Mouse (Mus musculus): ENCODE results near the gene Camsap3. TPM values are rescaled to one million over a fixed set of nuclear protein-coding genes. Genes with fewer than 3 reads are reported as not detected.
A peak's percentile ranks its signal among the peaks of the same experiment; 100 is the strongest.

Gene Camsap3
- polyA plus RNA-seq, 1 experiment from 2014 or later, result 6.9 TPM

DNA sequence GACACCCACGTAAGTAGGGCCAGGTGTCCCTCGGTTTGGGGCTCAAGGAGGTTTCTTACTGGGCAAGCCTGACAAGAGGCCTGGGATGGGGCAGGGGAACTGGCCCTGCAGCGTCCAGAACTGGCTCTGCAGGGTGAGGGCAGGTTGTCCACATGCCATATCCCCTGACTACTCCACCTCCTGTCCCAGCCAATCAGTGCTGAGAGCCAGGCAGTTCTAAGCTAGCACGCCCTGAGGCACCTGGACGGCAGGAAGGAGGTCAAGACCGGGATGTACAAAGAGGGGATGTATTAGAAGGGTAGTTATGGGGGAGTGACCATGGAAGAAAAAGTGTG lies 22.7 kb downstream of the Camsap3 start:
- Histone ChIP-seq H3K36me3 (ENCODE audit: control insufficient read depth, insufficient read depth, low read length) (peaks cover 38% of the 10 kb centered on the region), H3K4me3 (ENCODE audit: low read length) (no peak overlapping the region), H3K27ac (ENCODE audit: low read length) (no peak overlapping the region), H3K9me3 (ENCODE audit: control insufficient read depth, low read length) (no peaks in the 10 kb centered on the region), H3K27me3 (ENCODE audit: control insufficient read depth, insufficient read depth, low read depth, low read length) (no peaks in the 10 kb centered on the region), H3K4me2 (ENCODE audit: low read depth, low read length) (no peak overlapping the region), H3K9ac (ENCODE audit: low read length) (no peak overlapping the region), H3K4me1 (replicated peaks; ENCODE audit: control insufficient read depth, insufficient read depth, low read length) (peaks cover 4% of the 10 kb centered on the region; the same call in 1 of the 2 replicates)
- ATAC-seq (ENCODE audit: low read depth), result peak; percentile 18; the same call in 1 of the 2 replicates
- 75% methylated on average over 6 of the region's 6 CpGs for WGBS

DNA sequence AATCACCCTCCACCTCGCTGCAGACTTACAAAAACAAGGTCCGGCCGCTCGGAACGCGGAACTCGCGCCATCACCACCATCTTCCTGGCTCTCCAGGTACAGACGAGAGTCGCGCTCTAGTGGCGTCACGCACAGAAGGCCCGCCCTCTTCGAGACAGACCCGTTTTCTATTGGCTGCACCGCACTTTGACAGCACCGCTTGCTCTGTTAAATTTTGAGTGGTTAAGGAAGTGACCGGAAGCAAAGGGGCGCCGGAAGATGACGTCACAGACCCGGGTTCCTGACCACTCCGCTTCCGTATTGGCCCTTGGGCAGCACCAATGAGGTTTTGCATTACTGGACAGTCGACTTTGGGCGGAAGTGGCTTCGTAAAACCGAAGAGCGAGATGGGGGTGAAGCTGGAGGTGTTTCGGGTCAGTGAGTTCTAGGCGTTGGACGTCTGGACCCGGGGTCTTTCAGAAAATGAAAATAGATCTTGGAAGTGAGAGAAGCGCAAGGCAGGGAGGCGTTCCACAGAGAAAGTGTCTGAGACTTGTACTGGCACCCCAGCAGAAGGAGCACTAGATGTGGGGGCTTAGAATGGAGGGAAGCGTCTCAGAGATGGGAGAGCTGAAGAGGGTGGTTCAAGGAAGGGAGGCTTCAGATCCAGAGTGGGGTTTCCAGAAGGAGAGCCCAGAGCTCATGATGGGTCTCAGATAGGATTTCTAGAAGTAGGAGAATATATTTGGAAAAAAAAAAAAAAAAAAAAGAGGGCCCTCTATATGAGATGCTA lies 34.3 kb downstream of the Camsap3 start, which contains the start of the genes Xab2 and Pet100:
Gene Xab2 (minus strand): TSS at position 118 of the 772 bp plus-strand sequence.
Gene Pet100 (plus strand): TSS at position 350 of the 772 bp plus-strand sequence.
- H3K27ac ChIP-seq (ENCODE audit: low read length), result no peak within 1 kb of the TSS
- H3K27me3 ChIP-seq (ENCODE audit: control insufficient read depth, insufficient read depth, low read depth, low read length), result no peaks in the 10 kb centered on the region
- ATAC-seq (ENCODE audit: low read depth), result peak; percentile 99

DNA sequence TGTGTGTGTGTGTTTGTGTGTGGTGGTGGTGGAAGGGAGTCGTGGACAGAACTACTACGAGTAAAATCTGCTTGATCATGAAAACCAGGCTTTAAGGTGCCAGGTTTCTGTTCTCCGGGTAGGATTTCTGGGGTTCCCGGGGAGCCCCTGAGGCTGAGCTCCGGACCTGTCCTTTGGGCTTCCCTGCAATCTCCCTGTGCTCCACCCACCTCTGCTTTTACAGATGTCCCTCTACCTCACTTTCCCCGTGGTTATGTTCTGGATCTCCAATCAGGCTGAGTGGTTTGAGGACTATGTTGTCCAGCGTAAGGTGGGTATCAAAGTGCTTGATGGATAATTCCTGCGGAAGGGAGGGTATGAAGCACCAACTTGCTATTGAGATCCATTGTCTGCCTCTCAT lies 35.0 kb downstream of the Camsap3 start:
- Histone ChIP-seq H3K36me3 (ENCODE audit: control insufficient read depth, insufficient read depth, low read length) (peaks cover 9% of the 10 kb centered on the region), H3K9ac (ENCODE audit: low read length) (peak overlapping the region; percentile 79; the same call in 1 of the 2 replicates), H3K4me2 (ENCODE audit: low read depth, low read length) (peak overlapping the region; percentile 85), H3K4me3 (ENCODE audit: low read length) (peak overlapping the region; percentile 90), H3K4me1 (replicated peaks; ENCODE audit: control insufficient read depth, insufficient read depth, low read length) (peaks cover 12% of the 10 kb centered on the region), H3K9me3 (ENCODE audit: control insufficient read depth, low read length) (no peaks in the 10 kb centered on the region), H3K27ac (ENCODE audit: low read length) (no peak overlapping the region), H3K27me3 (ENCODE audit: control insufficient read depth, insufficient read depth, low read depth, low read length) (no peaks in the 10 kb centered on the region)
- WGBS, result 64% methylated on average over 8 of the region's 8 CpGs
- no peak for ATAC-seq (ENCODE audit: low read depth)

More for the DNA sequence above, 34.3 kb downstream of the Camsap3 start, which contains the start of the genes Xab2 and Pet100:
- Histone ChIP-seq H3K4me3 (ENCODE audit: low read length) (peak within 1 kb of the TSS; percentile 90), H3K4me1 (replicated peaks; ENCODE audit: control insufficient read depth, insufficient read depth, low read length) (peaks cover 12% of the 10 kb centered on the region), H3K36me3 (ENCODE audit: control insufficient read depth, insufficient read depth, low read length) (peaks cover 14% of the 10 kb centered on the region), H3K9ac (ENCODE audit: low read length) (peak within 1 kb of the TSS; percentile 82), H3K9me3 (ENCODE audit: control insufficient read depth, low read length) (no peaks in the 10 kb centered on the region), H3K4me2 (ENCODE audit: low read depth, low read length) (peak within 1 kb of the TSS; percentile 87)
- under 1% methylated on average over 37 of the region's 37 CpGs for WGBS

DNA sequence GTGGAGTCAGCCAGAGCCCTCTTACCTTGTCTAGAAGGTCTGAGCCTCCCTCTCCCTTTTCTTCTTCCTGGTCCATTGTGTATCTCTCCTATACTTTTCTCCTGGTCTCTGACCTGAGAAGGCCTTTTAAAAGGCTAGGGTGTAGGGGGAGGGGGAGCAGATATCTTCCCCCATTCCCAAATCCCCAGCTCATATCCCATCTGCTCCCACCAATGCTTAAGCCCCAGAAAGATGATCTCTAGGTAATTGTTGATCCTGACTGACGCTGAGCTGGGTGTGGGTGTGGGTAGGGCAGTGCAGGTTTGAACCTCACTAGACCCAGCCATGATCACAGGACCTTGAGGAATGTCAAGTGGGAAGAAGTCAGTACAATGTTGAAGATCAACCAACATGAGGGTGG lies 38.4 kb downstream of the Camsap3 start, which contains the start of gene Pcp2:
Gene Pcp2 (minus strand): TSS at position 101 of the 400 bp plus-strand sequence.
- ATAC-seq (ENCODE audit: low read depth), result no peak
- H3K27me3 ChIP-seq (ENCODE audit: control insufficient read depth, insufficient read depth, low read depth, low read length), result peaks cover 2% of the 10 kb centered on the region; the same call in 1 of the 2 replicates
- H3K36me3 ChIP-seq (ENCODE audit: control insufficient read depth, insufficient read depth, low read length), result no peaks in the 10 kb centered on the region
- no peak within 1 kb of the TSS for H3K9ac ChIP-seq (ENCODE audit: low read length)
- no peaks in the 10 kb centered on the region for H3K9me3 ChIP-seq (ENCODE audit: control insufficient read depth, low read length)
- H3K4me3 ChIP-seq (ENCODE audit: low read length), result no peak within 1 kb of the TSS
- peaks cover 7% of the 10 kb centered on the region for H3K4me1 ChIP-seq (replicated peaks; ENCODE audit: control insufficient read depth, insufficient read depth, low read length)
- H3K4me2 ChIP-seq (ENCODE audit: low read depth, low read length), result no peak within 1 kb of the TSS
- H3K27ac ChIP-seq (ENCODE audit: low read length), result no peak within 1 kb of the TSS
- 50% methylated on average over 1 of the region's 1 CpGs for WGBS

DNA sequence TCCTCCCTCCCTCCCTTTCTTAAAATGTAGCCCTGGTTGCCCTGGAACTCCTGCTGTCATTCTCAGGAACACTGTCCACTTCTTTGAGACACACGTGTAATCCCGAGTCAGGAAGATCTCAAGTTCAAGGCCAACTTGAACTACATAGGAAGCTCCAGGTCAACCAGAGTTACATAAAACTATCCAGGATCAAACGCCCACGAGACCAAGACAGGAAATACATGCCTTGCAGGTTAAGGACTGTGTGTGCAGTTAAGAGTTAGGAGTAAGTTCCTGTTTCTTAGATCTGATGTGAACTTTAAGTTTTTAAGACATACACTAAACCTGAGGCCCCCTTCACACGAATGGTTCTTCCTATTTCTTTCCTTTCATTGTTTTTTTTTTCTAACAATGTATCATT lies 39.9 kb downstream of the Camsap3 start:
- Histone ChIP-seq H3K9me3 (ENCODE audit: control insufficient read depth, low read length) (no peaks in the 10 kb centered on the region), H3K27me3 (ENCODE audit: control insufficient read depth, insufficient read depth, low read depth, low read length) (peaks cover 2% of the 10 kb centered on the region; the same call in 1 of the 2 replicates), H3K27ac (ENCODE audit: low read length) (no peak overlapping the region), H3K4me2 (ENCODE audit: low read depth, low read length) (no peak overlapping the region), H3K9ac (ENCODE audit: low read length) (no peak overlapping the region), H3K4me3 (ENCODE audit: low read length) (no peak overlapping the region), H3K36me3 (ENCODE audit: control insufficient read depth, insufficient read depth, low read length) (no peaks in the 10 kb centered on the region), H3K4me1 (replicated peaks; ENCODE audit: control insufficient read depth, insufficient read depth, low read length) (peaks cover 11% of the 10 kb centered on the region)
- 47% methylated on average over 5 of the region's 5 CpGs for WGBS
- no peak for ATAC-seq (ENCODE audit: low read depth)

DNA sequence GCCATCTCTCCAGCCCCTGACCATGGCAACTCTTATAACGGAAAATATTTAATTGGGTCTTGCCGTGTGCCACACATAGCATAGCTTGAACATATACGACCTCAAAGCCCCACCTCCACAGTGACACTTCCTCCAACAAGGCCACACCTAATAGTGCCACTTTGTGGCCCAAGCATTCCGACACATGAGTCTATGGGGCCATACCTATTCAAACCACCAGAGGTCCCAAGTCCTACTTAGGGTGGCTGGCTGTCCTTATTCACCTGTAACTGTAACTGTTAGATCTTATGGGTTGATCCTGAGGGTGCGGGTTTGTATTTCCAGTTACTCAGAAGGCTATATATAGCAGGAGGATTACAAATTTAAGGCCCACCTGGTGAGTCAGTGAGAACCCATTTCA lies 40.9 kb downstream of the Camsap3 start:
- WGBS, result 22% methylated on average over 5 of the region's 5 CpGs
- Histone ChIP-seq H3K9me3 (ENCODE audit: control insufficient read depth, low read length) (no peaks in the 10 kb centered on the region), H3K36me3 (ENCODE audit: control insufficient read depth, insufficient read depth, low read length) (no peaks in the 10 kb centered on the region), H3K4me1 (replicated peaks; ENCODE audit: control insufficient read depth, insufficient read depth, low read length) (peaks cover 7% of the 10 kb centered on the region; the same call in 1 of the 2 replicates), H3K4me2 (ENCODE audit: low read depth, low read length) (no peak overlapping the region), H3K27me3 (ENCODE audit: control insufficient read depth, insufficient read depth, low read depth, low read length) (peaks cover 2% of the 10 kb centered on the region; the same call in 1 of the 2 replicates), H3K27ac (ENCODE audit: low read length) (no peak overlapping the region), H3K4me3 (ENCODE audit: low read length) (no peak overlapping the region), H3K9ac (ENCODE audit: low read length) (no peak overlapping the region)
- ATAC-seq (ENCODE audit: low read depth), result no peak

DNA sequence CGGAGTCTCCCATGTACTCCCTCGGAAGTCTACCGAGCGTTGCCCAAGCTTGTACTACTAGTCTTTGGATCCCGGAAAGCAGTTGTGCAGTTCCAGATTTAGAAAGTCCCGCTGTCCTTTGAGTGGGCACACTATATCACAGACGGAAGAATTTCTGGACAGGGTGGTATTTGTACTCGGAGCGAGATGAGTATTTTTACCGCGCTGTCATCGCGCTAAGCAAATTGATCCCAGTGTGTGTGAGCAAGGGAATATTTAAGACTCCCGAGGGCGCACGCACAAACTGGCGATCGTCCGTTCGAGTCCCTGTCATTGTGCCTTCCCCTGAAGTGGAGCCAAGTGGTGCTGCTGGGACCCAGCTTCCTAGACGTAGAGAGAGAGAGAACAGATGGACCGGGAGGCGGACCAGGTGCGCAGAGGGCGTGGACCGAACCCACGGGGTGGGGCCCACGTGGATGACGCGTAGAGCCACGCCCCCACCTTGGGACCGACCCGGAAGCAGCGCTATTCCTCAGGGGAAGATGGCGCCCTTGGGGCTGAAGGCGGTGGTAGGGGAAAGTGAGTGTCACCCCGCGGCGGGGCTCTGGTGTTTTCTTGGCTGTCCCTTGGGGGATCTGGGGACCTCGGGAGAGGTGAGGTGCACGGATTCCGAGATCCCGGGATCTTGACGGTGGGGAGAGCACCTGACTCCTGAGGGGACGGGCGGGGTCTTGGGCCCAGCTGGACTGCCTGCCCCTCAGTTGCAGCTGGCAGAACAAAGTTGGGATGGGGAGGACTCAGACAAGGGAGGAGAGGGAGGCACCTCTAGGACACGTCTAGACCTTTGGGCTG lies 43.8 kb downstream of the Camsap3 start, which contains the start of gene Stxbp2:
Gene Stxbp2 (plus strand): TSS at position 309 of the 831 bp plus-strand sequence.
- Histone ChIP-seq H3K4me1 (replicated peaks; ENCODE audit: control insufficient read depth, insufficient read depth, low read length) (peaks cover 7% of the 10 kb centered on the region; the same call in 1 of the 2 replicates), H3K9me3 (ENCODE audit: control insufficient read depth, low read length) (no peaks in the 10 kb centered on the region), H3K36me3 (ENCODE audit: control insufficient read depth, insufficient read depth, low read length) (peaks cover 6% of the 10 kb centered on the region), H3K27ac (ENCODE audit: low read length) (peak within 1 kb of the TSS; percentile 17), H3K4me3 (ENCODE audit: low read length) (peak within 1 kb of the TSS; percentile 73), H3K9ac (ENCODE audit: low read length) (peak within 1 kb of the TSS; percentile 71), H3K4me2 (ENCODE audit: low read depth, low read length) (peak within 1 kb of the TSS; percentile 85), H3K27me3 (ENCODE audit: control insufficient read depth, insufficient read depth, low read depth, low read length) (peaks cover 2% of the 10 kb centered on the region; the same call in 1 of the 2 replicates)
- 4% methylated on average over 47 of the region's 47 CpGs for WGBS
- peak; percentile 92 for ATAC-seq (ENCODE audit: low read depth)

DNA sequence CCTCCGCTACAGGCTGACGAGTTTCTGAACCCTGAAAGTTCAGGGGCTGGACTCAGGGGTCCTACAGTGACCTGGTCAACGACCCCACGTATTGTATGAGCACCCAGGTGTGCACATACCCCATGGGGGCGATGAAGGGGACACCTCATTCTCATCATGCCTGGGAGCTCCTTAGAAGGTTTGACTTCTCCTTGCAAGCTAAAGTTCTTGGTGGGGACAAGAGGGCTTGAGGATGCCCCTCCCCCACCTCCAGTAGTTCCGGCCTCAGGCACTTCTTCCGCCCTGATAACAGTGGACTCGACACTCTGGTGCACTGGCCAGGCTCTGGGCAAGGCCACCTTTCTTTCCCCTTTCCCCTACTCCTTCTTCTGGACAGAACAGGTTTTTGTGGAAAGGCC lies 44.4 kb downstream of the Camsap3 start:
- peaks cover 6% of the 10 kb centered on the region for H3K36me3 ChIP-seq (ENCODE audit: control insufficient read depth, insufficient read depth, low read length)
- 8% methylated on average over 8 of the region's 8 CpGs for WGBS
- H3K27ac ChIP-seq (ENCODE audit: low read length), result peak overlapping the region; percentile 17
- peak; percentile 60 for ATAC-seq (ENCODE audit: low read depth)
- peak overlapping the region; percentile 71 for H3K9ac ChIP-seq (ENCODE audit: low read length)
- H3K4me1 ChIP-seq (replicated peaks; ENCODE audit: control insufficient read depth, insufficient read depth, low read length), result peaks cover 7% of the 10 kb centered on the region; the same call in 1 of the 2 replicates
- peak overlapping the region; percentile 73 for H3K4me3 ChIP-seq (ENCODE audit: low read length)
- H3K4me2 ChIP-seq (ENCODE audit: low read depth, low read length), result peak overlapping the region; percentile 85
- H3K9me3 ChIP-seq (ENCODE audit: control insufficient read depth, low read length), result no peaks in the 10 kb centered on the region
- H3K27me3 ChIP-seq (ENCODE audit: control insufficient read depth, insufficient read depth, low read depth, low read length), result peaks cover 2% of the 10 kb centered on the region; the same call in 1 of the 2 replicates

Measured in lung, embryonic 16.5 days (tissue).